Comparison of ENCODE assay signal across 15 mouse cellular contexts in genomic region chr9:35105438-35105837, GRCm38 (mm10). TPM values are rescaled to one million over a fixed set of nuclear protein-coding genes. Genes with fewer than 3 reads are reported as not detected.
A peak's percentile ranks its signal among the peaks of the same experiment; 100 is the strongest.
DNase-seq lines count a peak whose midpoint lies in the region; ATAC-seq and TF ChIP-seq lines count a peak whose summit lies in the region.
"Had no signal": no experiment of that assay in that cellular context is flagged by ENCODE, and none has a peak within 500 bp of the region (broad histone marks: within the 10 kb centered on the region; RNA-seq: fewer than 3 reads in every experiment).

No protein-coding gene starts in this region.

- peak overlapping the region; percentile 35 for H3K4me2 ChIP-seq in heart, embryonic 13.5 days
- H3K4me2 ChIP-seq in intestine, embryonic 14.5 days (ENCODE audit: low read length): no peak overlapping the region
- peak overlapping the region; percentile 17; the same call in 1 of the 2 replicates for H3K4me2 ChIP-seq in intestine, postnatal 0 days (replicated peaks; ENCODE audit: low read depth)
- H3K4me2 ChIP-seq: forebrain, embryonic 13.5 days; kidney, embryonic 15.5 days; neural tube, embryonic 12.5 days had no signal

- peaks cover 51% of the 10 kb centered on the region for H3K4me1 ChIP-seq in heart, embryonic 13.5 days
- peaks cover 8% of the 10 kb centered on the region for H3K4me1 ChIP-seq in intestine, embryonic 14.5 days (replicated peaks; ENCODE audit: control insufficient read depth, insufficient read depth, low read length)
- peaks cover 14% of the 10 kb centered on the region; the same call in 1 of the 2 replicates for H3K4me1 ChIP-seq in intestine, postnatal 0 days (replicated peaks; ENCODE audit: control insufficient read depth, insufficient read depth, low read length)
- H3K4me1 ChIP-seq in small intestine, adult 2 months (ENCODE audit: control insufficient read depth, insufficient read depth, insufficient read length, low read length): peaks cover 51% of the 10 kb centered on the region
- H3K4me1 ChIP-seq: neural tube, embryonic 12.5 days had no signal

- H3K27me3 ChIP-seq in heart, embryonic 13.5 days (replicated peaks): no peaks in the 10 kb centered on the region
- H3K27me3 ChIP-seq in intestine, embryonic 14.5 days (replicated peaks; ENCODE audit: control insufficient read depth, insufficient read depth, low read length): no peaks in the 10 kb centered on the region
- H3K27me3 ChIP-seq in intestine, postnatal 0 days (replicated peaks; ENCODE audit: control insufficient read depth, insufficient read depth, low read length): no peaks in the 10 kb centered on the region
- H3K27me3 ChIP-seq in small intestine, adult 2 months (ENCODE audit: control insufficient read depth, insufficient read depth, low read length): no peaks in the 10 kb centered on the region
- H3K27me3 ChIP-seq: forebrain, embryonic 13.5 days; kidney, embryonic 15.5 days; neural tube, embryonic 12.5 days had no signal

- 0 out of 2 replicates have a peak overlapping the region, but pooled peaks have one; percentile 54 for H3K9ac ChIP-seq in heart, embryonic 13.5 days
- H3K9ac ChIP-seq in intestine, embryonic 14.5 days (ENCODE audit: low read length): no peak overlapping the region
- no peak overlapping the region for H3K9ac ChIP-seq in intestine, postnatal 0 days (ENCODE audit: low read depth, low read length)
- H3K9ac ChIP-seq: forebrain, embryonic 13.5 days; kidney, embryonic 15.5 days; neural tube, embryonic 12.5 days had no signal

- H3K36me3 ChIP-seq in heart, embryonic 13.5 days: 0 out of 2 replicates have a peak, but pooled peaks cover 6% of the 10 kb centered on the region
- no peaks in the 10 kb centered on the region for H3K36me3 ChIP-seq in intestine, embryonic 14.5 days (ENCODE audit: control insufficient read depth, insufficient read depth, low read length)
- peaks cover 5% of the 10 kb centered on the region; the same call in 1 of the 2 replicates for H3K36me3 ChIP-seq in intestine, postnatal 0 days (ENCODE audit: control insufficient read depth, insufficient read depth)
- H3K36me3 ChIP-seq in small intestine, adult 2 months (ENCODE audit: control insufficient read depth, insufficient read depth, low read length): peaks cover 8% of the 10 kb centered on the region
- H3K36me3 ChIP-seq: hindbrain, embryonic 10.5 days; kidney, embryonic 15.5 days; neural tube, embryonic 12.5 days had no signal

- no peak overlapping the region for H3K4me3 ChIP-seq in heart, embryonic 13.5 days
- H3K4me3 ChIP-seq in intestine, embryonic 14.5 days (ENCODE audit: low read depth, low read length): no peak overlapping the region
- no peak overlapping the region for H3K4me3 ChIP-seq in intestine, postnatal 0 days (ENCODE audit: low read depth, low read length)
- H3K4me3 ChIP-seq in small intestine, adult 2 months (ENCODE audit: low read depth, low read length): no peak overlapping the region
- H3K4me3 ChIP-seq: forebrain, embryonic 13.5 days; hindbrain, embryonic 10.5 days; kidney, embryonic 15.5 days; neural tube, embryonic 12.5 days had no signal

- TF ChIP-seq CTCF in intestine, postnatal 0 days (IDR thresholded peaks at IDR 0.05; ENCODE audit: low read depth): no peak
- TF ChIP-seq CTCF in small intestine, adult 2 months (IDR thresholded peaks at IDR 0.05; ENCODE audit: extremely low read depth, insufficient read length, insufficient replicate concordance, low read depth, low read length): no peak

- no peak for ATAC-seq in heart, embryonic 13.5 days (ENCODE audit: extremely low read depth, insufficient number of reproducible peaks, low FRiP score, low TSS enrichment)
- ATAC-seq in intestine, embryonic 14.5 days (replicated peaks; ENCODE audit: low FRiP score, low TSS enrichment, low read depth): peak; percentile 24; the same call in 1 of the 2 replicates
- ATAC-seq in intestine, postnatal 0 days: peak; percentile 83
- ATAC-seq: forebrain, embryonic 13.5 days had no signal

- TF ChIP-seq POLR2A in small intestine, adult 2 months (IDR thresholded peaks at IDR 0.05; ENCODE audit: low read depth, low read length): no peak

- 34% methylated on average over 2 of the region's 2 CpGs for WGBS in heart, embryonic 13.5 days
- 58% methylated on average over 2 of the region's 2 CpGs for WGBS in intestine, embryonic 14.5 days
- 26% methylated on average over 2 of the region's 2 CpGs for WGBS in intestine, postnatal 0 days
- WGBS in small intestine, adult 2 months: 14% methylated on average over 2 of the region's 2 CpGs

- no peak for DNase-seq in heart, postnatal 4 days
- DNase-seq in intestine, embryonic 14.5 days (ENCODE audit: low spot score): no peak
- no peak for DNase-seq in adrenal gland, postnatal 10 days
- DNase-seq in adrenal gland, postnatal 4 days (ENCODE audit: low spot score in 2 of 2): no peak
- DNase-seq: cerebellum, adult 9-10 months; left cerebral cortex, postnatal 4 days; lung, postnatal 36 days; thymus, adult 2 months had no signal

- no peaks in the 10 kb centered on the region for H3K9me3 ChIP-seq in heart, embryonic 13.5 days
- H3K9me3 ChIP-seq in intestine, embryonic 14.5 days (ENCODE audit: control insufficient read depth, low read length): no peaks in the 10 kb centered on the region
- no peaks in the 10 kb centered on the region for H3K9me3 ChIP-seq in intestine, postnatal 0 days (ENCODE audit: control insufficient read depth)
- H3K9me3 ChIP-seq: forebrain, embryonic 13.5 days; hindbrain, embryonic 10.5 days; kidney, embryonic 15.5 days; neural tube, embryonic 12.5 days had no signal

- H3K27ac ChIP-seq in heart, embryonic 13.5 days (replicated peaks): peak overlapping the region; percentile 54
- H3K27ac ChIP-seq in intestine, embryonic 14.5 days (ENCODE audit: low read depth): 0 out of 2 replicates have a peak overlapping the region, but pooled peaks have one; percentile 29
- H3K27ac ChIP-seq in intestine, postnatal 0 days (ENCODE audit: low read depth, low read length): peak overlapping the region; percentile 90
- peak overlapping the region; percentile 91 for H3K27ac ChIP-seq in small intestine, adult 2 months (ENCODE audit: insufficient read depth, low read depth, low read length)
- H3K27ac ChIP-seq: forebrain, embryonic 13.5 days; hindbrain, embryonic 10.5 days; kidney, embryonic 15.5 days; neural tube, embryonic 12.5 days had no signal

RNA-seq across cellular contexts. Expression of gene St3gal4, which starts 13.6 kb away (rescaled TPM):
- 15.4 and 20.9 TPM in 2 replicates for polyA plus RNA-seq in heart, embryonic 13.5 days (2015; fragmentation: Nextera tagmentation; extraction: Ambion mirVana)
- total RNA-seq in heart, postnatal 4 days (2021): 10 to 100 TPM; 34.4 to 38.0 TPM
- polyA plus RNA-seq in intestine, embryonic 14.5 days (2014; fragmentation: Nextera tagmentation; extraction: Ambion mirVana): 28.9 and 34.1 TPM in 2 replicates
- polyA plus RNA-seq in intestine, postnatal 0 days (2015; fragmentation: Nextera tagmentation; extraction: Ambion mirVana): 242 and 257 TPM in 2 replicates
- 97.6 and 354 TPM in 2 replicates for polyA plus RNA-seq in small intestine, adult 2 months (2012; rRNA removed)
- total RNA-seq in adrenal gland, postnatal 10 days (2021): 10 to 100 TPM; 39.2 to 40.2 TPM
- total RNA-seq in adrenal gland, postnatal 4 days (2021): 10 to 100 TPM; 31.1 to 38.5 TPM

Comparison
In these comparisons a context has a peak if more than half of its experiments do, and no peak if none do; other contexts are left out.
1. H3K27ac ChIP-seq: peak in every context shown above with its lines; median percentile 91 in small intestine, adult 2 months; 90 in intestine, postnatal 0 days; 54 in heart, embryonic 13.5 days; 29 in intestine, embryonic 14.5 days.